Mouse (Mus musculus): ENCODE results near the gene Il1a. TPM values are rescaled to one million over a fixed set of nuclear protein-coding genes. Genes with fewer than 3 reads are reported as not detected.

The Il1a gene
- polyA plus RNA-seq, 1 experiment = not detected

GRCm38 (mm10) chr2:129261151-129261794 is 48.5 kb downstream of the Il1a start:
- Histone ChIP-seq H3K4me3 (ENCODE audit: low read depth, low read length) (no peak overlapping the region), H3K4me1 (ENCODE audit: control insufficient read depth, insufficient read depth, low read length) (peaks cover 4% of the 10 kb centered on the region)
- no peak for TF ChIP-seq POLR2A (IDR thresholded peaks at IDR 0.05; ENCODE audit: insufficient read depth, low read length)
- no peak for TF ChIP-seq CTCF (IDR thresholded peaks at IDR 0.05; ENCODE audit: low read depth, low read length)
- TF ChIP-seq EP300 (IDR thresholded peaks at IDR 0.05; ENCODE audit: insufficient read depth, low read depth, low read length) = no peak

GRCm38 (mm10) chr2:129260646-129261045 is 49.1 kb downstream of the Il1a start:
- no peak overlapping the region for H3K9ac ChIP-seq (ENCODE audit: low read depth, poor library complexity, severe bottlenecking)

More at GRCm38 (mm10) chr2:129261151-129261794, 48.5 kb downstream of the Il1a start:
- H3K27me3 ChIP-seq (ENCODE audit: control insufficient read depth, insufficient read depth, low read length, poor library complexity, severe bottlenecking) = no peaks in the 10 kb centered on the region
- no peaks in the 10 kb centered on the region for H3K9me3 ChIP-seq (replicated peaks; ENCODE audit: control insufficient read depth, insufficient read depth, low read length, poor library complexity, severe bottlenecking)
- no peak overlapping the region for H3K9ac ChIP-seq (ENCODE audit: low read depth, poor library complexity, severe bottlenecking)
- no peak overlapping the region for H3K27ac ChIP-seq (ENCODE audit: insufficient read depth, low read length)
- no peaks in the 10 kb centered on the region for H3K36me3 ChIP-seq (ENCODE audit: control insufficient read depth, insufficient read depth, low read length, poor library complexity, severe bottlenecking)

GRCm38 (mm10) chr2:129258475-129259211 is 51.1 kb downstream of the Il1a start:
- H3K9me3 ChIP-seq (replicated peaks; ENCODE audit: control insufficient read depth, insufficient read depth, low read length, poor library complexity, severe bottlenecking) = no peaks in the 10 kb centered on the region
- TF ChIP-seq EP300 (IDR thresholded peaks at IDR 0.05; ENCODE audit: insufficient read depth, low read depth, low read length) (no peak), CTCF (IDR thresholded peaks at IDR 0.05; ENCODE audit: low read depth, low read length) (no peak), POLR2A (IDR thresholded peaks at IDR 0.05; ENCODE audit: insufficient read depth, low read length) (no peak)
- no peak overlapping the region for H3K9ac ChIP-seq (ENCODE audit: low read depth, poor library complexity, severe bottlenecking)
- no peaks in the 10 kb centered on the region for H3K27me3 ChIP-seq (ENCODE audit: control insufficient read depth, insufficient read depth, low read length, poor library complexity, severe bottlenecking)
- H3K36me3 ChIP-seq (ENCODE audit: control insufficient read depth, insufficient read depth, low read length, poor library complexity, severe bottlenecking) = no peaks in the 10 kb centered on the region
- no peak overlapping the region for H3K27ac ChIP-seq (ENCODE audit: insufficient read depth, low read length)
- peaks cover 4% of the 10 kb centered on the region for H3K4me1 ChIP-seq (ENCODE audit: control insufficient read depth, insufficient read depth, low read length)
- no peak overlapping the region for H3K4me3 ChIP-seq (ENCODE audit: low read depth, low read length)

More at GRCm38 (mm10) chr2:129260646-129261045, 49.1 kb downstream of the Il1a start:
- Histone ChIP-seq H3K4me1 (ENCODE audit: control insufficient read depth, insufficient read depth, low read length) (peaks cover 4% of the 10 kb centered on the region), H3K27me3 (ENCODE audit: control insufficient read depth, insufficient read depth, low read length, poor library complexity, severe bottlenecking) (no peaks in the 10 kb centered on the region), H3K36me3 (ENCODE audit: control insufficient read depth, insufficient read depth, low read length, poor library complexity, severe bottlenecking) (no peaks in the 10 kb centered on the region), H3K9me3 (replicated peaks; ENCODE audit: control insufficient read depth, insufficient read depth, low read length, poor library complexity, severe bottlenecking) (no peaks in the 10 kb centered on the region), H3K27ac (ENCODE audit: insufficient read depth, low read length) (no peak overlapping the region), H3K4me3 (ENCODE audit: low read depth, low read length) (no peak overlapping the region)
- TF ChIP-seq POLR2A (IDR thresholded peaks at IDR 0.05; ENCODE audit: insufficient read depth, low read length) (no peak), EP300 (IDR thresholded peaks at IDR 0.05; ENCODE audit: insufficient read depth, low read depth, low read length) (no peak), CTCF (IDR thresholded peaks at IDR 0.05; ENCODE audit: low read depth, low read length) (no peak)

GRCm38 (mm10) chr2:129258056-129258455 is 51.7 kb downstream of the Il1a start:
- no peak for TF ChIP-seq CTCF (IDR thresholded peaks at IDR 0.05; ENCODE audit: low read depth, low read length)
- no peak for TF ChIP-seq EP300 (IDR thresholded peaks at IDR 0.05; ENCODE audit: insufficient read depth, low read depth, low read length)
- no peak for TF ChIP-seq POLR2A (IDR thresholded peaks at IDR 0.05; ENCODE audit: insufficient read depth, low read length)
- Histone ChIP-seq H3K4me3 (ENCODE audit: low read depth, low read length) (no peak overlapping the region), H3K27me3 (ENCODE audit: control insufficient read depth, insufficient read depth, low read length, poor library complexity, severe bottlenecking) (no peaks in the 10 kb centered on the region), H3K9me3 (replicated peaks; ENCODE audit: control insufficient read depth, insufficient read depth, low read length, poor library complexity, severe bottlenecking) (no peaks in the 10 kb centered on the region), H3K36me3 (ENCODE audit: control insufficient read depth, insufficient read depth, low read length, poor library complexity, severe bottlenecking) (no peaks in the 10 kb centered on the region), H3K27ac (ENCODE audit: insufficient read depth, low read length) (no peak overlapping the region), H3K9ac (ENCODE audit: low read depth, poor library complexity, severe bottlenecking) (no peak overlapping the region), H3K4me1 (ENCODE audit: control insufficient read depth, insufficient read depth, low read length) (peaks cover 4% of the 10 kb centered on the region)

- H3K27ac ChIP-seq (ENCODE audit: insufficient read depth, low read length) = no peak overlapping the region
- H3K36me3 ChIP-seq (ENCODE audit: control insufficient read depth, insufficient read depth, low read length, poor library complexity, severe bottlenecking) = no peaks in the 10 kb centered on the region
- H3K27me3 ChIP-seq (ENCODE audit: control insufficient read depth, insufficient read depth, low read length, poor library complexity, severe bottlenecking) = no peaks in the 10 kb centered on the region
- no peak overlapping the region for H3K4me3 ChIP-seq (ENCODE audit: low read depth, low read length)
- no peak for TF ChIP-seq CTCF (IDR thresholded peaks at IDR 0.05; ENCODE audit: low read depth, low read length)
- TF ChIP-seq POLR2A (IDR thresholded peaks at IDR 0.05; ENCODE audit: insufficient read depth, low read length) = no peak
- no peak for TF ChIP-seq EP300 (IDR thresholded peaks at IDR 0.05; ENCODE audit: insufficient read depth, low read depth, low read length)
- H3K4me1 ChIP-seq (ENCODE audit: control insufficient read depth, insufficient read depth, low read length) = peaks cover 4% of the 10 kb centered on the region
- H3K9ac ChIP-seq (ENCODE audit: low read depth, poor library complexity, severe bottlenecking) = no peak overlapping the region
- H3K9me3 ChIP-seq (replicated peaks; ENCODE audit: control insufficient read depth, insufficient read depth, low read length, poor library complexity, severe bottlenecking) = no peaks in the 10 kb centered on the region
These were observed 53.8 kb downstream of the Il1a start for GRCm38 (mm10) chr2:129256006-129256405.

GRCm38 (mm10) chr2:129254076-129254475 is 55.7 kb downstream of the Il1a start:
- no peak overlapping the region for H3K9ac ChIP-seq (ENCODE audit: low read depth, poor library complexity, severe bottlenecking)
- no peaks in the 10 kb centered on the region for H3K36me3 ChIP-seq (ENCODE audit: control insufficient read depth, insufficient read depth, low read length, poor library complexity, severe bottlenecking)
- no peak overlapping the region for H3K27ac ChIP-seq (ENCODE audit: insufficient read depth, low read length)
- H3K4me1 ChIP-seq (ENCODE audit: control insufficient read depth, insufficient read depth, low read length) = peaks cover 4% of the 10 kb centered on the region
- no peak overlapping the region for H3K4me3 ChIP-seq (ENCODE audit: low read depth, low read length)
- H3K27me3 ChIP-seq (ENCODE audit: control insufficient read depth, insufficient read depth, low read length, poor library complexity, severe bottlenecking) = no peaks in the 10 kb centered on the region
- H3K9me3 ChIP-seq (replicated peaks; ENCODE audit: control insufficient read depth, insufficient read depth, low read length, poor library complexity, severe bottlenecking) = no peaks in the 10 kb centered on the region
- TF ChIP-seq CTCF (IDR thresholded peaks at IDR 0.05; ENCODE audit: low read depth, low read length) = no peak
- TF ChIP-seq EP300 (IDR thresholded peaks at IDR 0.05; ENCODE audit: insufficient read depth, low read depth, low read length) = no peak
- no peak for TF ChIP-seq POLR2A (IDR thresholded peaks at IDR 0.05; ENCODE audit: insufficient read depth, low read length)
